Mouse (Mus musculus) ES-CJ7 (cell line): Measurements from ENCODE around the gene Egfl7.

Experiments used
- DNase-seq: peaks from one replicate; pipeline ENCODE4 v3.0.0; 2011; ENCODE audit warnings: low read depth, low spot score

The Egfl7 gene

GRCm38 (mm10) chr2:26638572-26638971 lies 58.8 kb downstream of the Egfl7 start:
- DNase-seq, result no peak

GRCm38 (mm10) chr2:26639083-26639482 lies 59.3 kb downstream of the Egfl7 start:
- peak; percentile 84 for DNase-seq

GRCm38 (mm10) chr2:26639838-26640830 lies 60.3 kb downstream of the Egfl7 start:
- DNase-seq, result peak; percentile 97

GRCm38 (mm10) chr2:26641006-26641647 lies 61.3 kb downstream of the Egfl7 start:
- DNase-seq, result no peak
